Mouse (Mus musculus): ENCODE data around the gene 4930583I09Rik. TPM values are rescaled to one million over a fixed set of nuclear protein-coding genes. Genes with fewer than 3 reads are reported as not detected.

4930583I09Rik gene
- total RNA-seq (2021): not detected
- long read RNA-seq, experiment 1: 0 reads
- long read RNA-seq, experiment 2: 0 reads

GRCm38 (mm10) chr17:64835928-64836327 is at the start of gene 4930583I09Rik:
Gene 4930583I09Rik (minus strand): TSS chr17:64836071.
- DNase-seq (ENCODE audit: low spot score in 2 of 2): no peak

GRCm38 (mm10) chr17:64876111-64876510 is 40.2 kb upstream of the 4930583I09Rik start:
- DNase-seq (ENCODE audit: low spot score in 2 of 2): no peak

GRCm38 (mm10) chr17:64873651-64874072 is 37.8 kb upstream of the 4930583I09Rik start:
- DNase-seq (ENCODE audit: low spot score in 2 of 2): no peak

GRCm38 (mm10) chr17:64863817-64864216 is 27.9 kb upstream of the 4930583I09Rik start:
- no peak for DNase-seq (ENCODE audit: low spot score in 2 of 2)

- no peak for DNase-seq (ENCODE audit: low spot score in 2 of 2)
Measured at GRCm38 (mm10) chr17:64860963-64861362, 25.1 kb upstream of the 4930583I09Rik start.

- DNase-seq (ENCODE audit: low spot score in 2 of 2): no peak
Measured at GRCm38 (mm10) chr17:64858848-64859247, 23.0 kb upstream of the 4930583I09Rik start.

GRCm38 (mm10) chr17:64848031-64848430 is 12.2 kb upstream of the 4930583I09Rik start:
- no peak for DNase-seq (ENCODE audit: low spot score in 2 of 2)

GRCm38 (mm10) chr17:64846654-64847053 is 10.8 kb upstream of the 4930583I09Rik start:
- no peak for DNase-seq (ENCODE audit: low spot score in 2 of 2)

- no peak for DNase-seq (ENCODE audit: low spot score in 2 of 2)
Measured at GRCm38 (mm10) chr17:64836892-64837291, 1.0 kb upstream of the 4930583I09Rik start.

- DNase-seq (ENCODE audit: low spot score in 2 of 2): no peak
Measured at GRCm38 (mm10) chr17:64836352-64836751, 481 bp upstream of the 4930583I09Rik start.

GRCm38 (mm10) chr17:64833906-64834490 is 1.9 kb downstream of the 4930583I09Rik start:
- DNase-seq (ENCODE audit: low spot score in 2 of 2): no peak

- no peak for DNase-seq (ENCODE audit: low spot score in 2 of 2)
Measured at GRCm38 (mm10) chr17:64833071-64833470, 2.8 kb downstream of the 4930583I09Rik start.

GRCm38 (mm10) chr17:64827482-64827881 is 8.4 kb downstream of the 4930583I09Rik start:
- DNase-seq (ENCODE audit: low spot score in 2 of 2): no peak

GRCm38 (mm10) chr17:64826843-64827242 is 9.0 kb downstream of the 4930583I09Rik start:
- no peak for DNase-seq (ENCODE audit: low spot score in 2 of 2)

- DNase-seq (ENCODE audit: low spot score in 2 of 2): no peak
Measured at GRCm38 (mm10) chr17:64822561-64822960, 13.3 kb downstream of the 4930583I09Rik start.

GRCm38 (mm10) chr17:64820841-64821593 is 14.9 kb downstream of the 4930583I09Rik start:
- DNase-seq (ENCODE audit: low spot score in 2 of 2): no peak

GRCm38 (mm10) chr17:64816298-64816697 is 19.6 kb downstream of the 4930583I09Rik start:
- no peak for DNase-seq (ENCODE audit: low spot score in 2 of 2)

GRCm38 (mm10) chr17:64815806-64816205 is 20.1 kb downstream of the 4930583I09Rik start:
- DNase-seq (ENCODE audit: low spot score in 2 of 2): peak in 1 of 2 experiments; percentile 16

- no peak for DNase-seq (ENCODE audit: low spot score in 2 of 2)
Measured at GRCm38 (mm10) chr17:64813568-64813967, 22.3 kb downstream of the 4930583I09Rik start.

- no peak for DNase-seq (ENCODE audit: low spot score in 2 of 2)
Measured at GRCm38 (mm10) chr17:64806035-64806589, 29.8 kb downstream of the 4930583I09Rik start.

GRCm38 (mm10) chr17:64804375-64805124 is 31.3 kb downstream of the 4930583I09Rik start:
- no peak for DNase-seq (ENCODE audit: low spot score in 2 of 2)

GRCm38 (mm10) chr17:64802956-64803275 is 33.0 kb downstream of the 4930583I09Rik start:
- DNase-seq (ENCODE audit: low spot score in 2 of 2): no peak
